In genomic region chr6:136385287-136385686, GRCm38 (mm10) we compare ENCODE assay signal across 12 mouse cellular contexts. TPM values are rescaled to one million over a fixed set of nuclear protein-coding genes. Genes with fewer than 3 reads are reported as not detected.
DNase-seq lines count a peak whose midpoint lies in the region; ATAC-seq and TF ChIP-seq lines count a peak whose summit lies in the region.
"Had no signal": no experiment of that assay in that cellular context is flagged by ENCODE, and none has a peak within 500 bp of the region (broad histone marks: within the 10 kb centered on the region; RNA-seq: fewer than 3 reads in every experiment).

No protein-coding gene starts in this region.

- ATAC-seq in lung, postnatal 0 days = no peak
- no peak for ATAC-seq in stomach, postnatal 0 days (ENCODE audit: low FRiP score, low TSS enrichment)
- ATAC-seq: hindbrain, embryonic 16.5 days had no signal

- intact Hi-C loops in heart, adult 2 months (cut with DNase I) = no loop called here

- no peak for TF ChIP-seq EP300 in heart, adult 2 months (IDR thresholded peaks at IDR 0.05; ENCODE audit: insufficient read depth, low read depth, low read length)
- TF ChIP-seq EP300 in lung, postnatal 0 days (IDR thresholded peaks at IDR 0.05) = no peak
- TF ChIP-seq EP300 in stomach, postnatal 0 days (optimal IDR thresholded peaks at IDR 0.05) = no peak

- H3K36me3 ChIP-seq in heart, adult 2 months (ENCODE audit: control insufficient read depth, insufficient read depth, low read length) = no peaks in the 10 kb centered on the region
- no peaks in the 10 kb centered on the region for H3K36me3 ChIP-seq in heart, embryonic 10.5 days
- no peaks in the 10 kb centered on the region for H3K36me3 ChIP-seq in lung, postnatal 0 days (ENCODE audit: insufficient read depth, low read length)
- no peaks in the 10 kb centered on the region for H3K36me3 ChIP-seq in stomach, postnatal 0 days (ENCODE audit: control insufficient read depth, insufficient read depth, low read length)
- H3K36me3 ChIP-seq: limb, embryonic 15.5 days had no signal

- no peak for DNase-seq in heart, adult 2 months
- no peak for DNase-seq in heart, embryonic 10.5 days (ENCODE audit: low spot score)
- DNase-seq in lung, postnatal 0 days (ENCODE audit: low spot score) = no peak
- no peak for DNase-seq in lung, postnatal 10 days
- DNase-seq in brain, embryonic 14.5 days (ENCODE audit: low read depth) = no peak
- DNase-seq in stomach, postnatal 0 days (ENCODE audit: low spot score) = no peak
- no peak for DNase-seq in spleen, postnatal 36 days (ENCODE audit: low spot score in 2 of 2)
- no peak for DNase-seq in yolk sac, embryonic 10.5 days (ENCODE audit: low spot score)
- DNase-seq: cerebellum, postnatal 36 days had no signal

- no peak for TF ChIP-seq POLR2A in heart, adult 2 months (IDR thresholded peaks at IDR 0.05; ENCODE audit: insufficient read depth, low read depth, low read length)
- no peak for TF ChIP-seq POLR2A in brain, embryonic 14.5 days (IDR thresholded peaks at IDR 0.05; ENCODE audit: borderline replicate concordance, extremely low read depth, insufficient read depth, insufficient read length, poor library complexity, severe bottlenecking)

- H3K27me3 ChIP-seq in heart, adult 2 months (ENCODE audit: control insufficient read depth, insufficient read depth, low read length) = no peaks in the 10 kb centered on the region
- H3K27me3 ChIP-seq in heart, embryonic 10.5 days (ENCODE audit: insufficient read depth, poor library complexity, severe bottlenecking) = no peaks in the 10 kb centered on the region
- H3K27me3 ChIP-seq in lung, postnatal 0 days (replicated peaks; ENCODE audit: insufficient read depth, low read length) = no peaks in the 10 kb centered on the region
- no peaks in the 10 kb centered on the region for H3K27me3 ChIP-seq in stomach, postnatal 0 days (ENCODE audit: control insufficient read depth, insufficient read depth, low read length)
- H3K27me3 ChIP-seq: limb, embryonic 15.5 days had no signal

- H3K9me3 ChIP-seq in heart, embryonic 10.5 days = no peaks in the 10 kb centered on the region
- H3K9me3 ChIP-seq in lung, postnatal 0 days (ENCODE audit: low read length) = no peaks in the 10 kb centered on the region
- H3K9me3 ChIP-seq in stomach, postnatal 0 days (ENCODE audit: control insufficient read depth, low read length) = no peaks in the 10 kb centered on the region
- H3K9me3 ChIP-seq: limb, embryonic 15.5 days had no signal

- no peak overlapping the region for H3K9ac ChIP-seq in heart, adult 2 months (ENCODE audit: low read depth, low read length)
- no peak overlapping the region for H3K9ac ChIP-seq in lung, postnatal 0 days (replicated peaks; ENCODE audit: low read depth)
- H3K9ac ChIP-seq in stomach, postnatal 0 days (ENCODE audit: low read length) = no peak overlapping the region
- H3K9ac ChIP-seq: limb, embryonic 15.5 days had no signal

- no peak overlapping the region for H3K4me3 ChIP-seq in heart, adult 2 months
- no peak overlapping the region for H3K4me3 ChIP-seq in heart, embryonic 10.5 days
- no peak overlapping the region for H3K4me3 ChIP-seq in lung, postnatal 0 days (ENCODE audit: low read depth, low read length)
- no peak overlapping the region for H3K4me3 ChIP-seq in stomach, postnatal 0 days (ENCODE audit: low read depth, low read length)
- H3K4me3 ChIP-seq: limb, embryonic 15.5 days; myocyte had no signal

- TF ChIP-seq CTCF in heart, adult 2 months (IDR thresholded peaks at IDR 0.05) = peak; percentile 26; the same call in 1 of the 2 replicates
- TF ChIP-seq CTCF in lung, postnatal 0 days (IDR thresholded peaks at IDR 0.05) = peak; percentile 48
- TF ChIP-seq CTCF in brain, embryonic 14.5 days (IDR thresholded peaks at IDR 0.05; ENCODE audit: borderline replicate concordance, extremely low read depth, insufficient read depth, insufficient read length) = peak; percentile 49
- peak; percentile 55 for TF ChIP-seq CTCF in stomach, postnatal 0 days (IDR thresholded peaks at IDR 0.05; ENCODE audit: low read depth)

- no peak overlapping the region for H3K4me2 ChIP-seq in lung, postnatal 0 days (replicated peaks; ENCODE audit: low read depth, low read length)
- H3K4me2 ChIP-seq in stomach, postnatal 0 days (replicated peaks; ENCODE audit: low read depth) = no peak overlapping the region
- H3K4me2 ChIP-seq: limb, embryonic 15.5 days had no signal

- WGBS in heart, adult 2 months = 70% methylated on average over 7 of the region's 7 CpGs
- WGBS in heart, embryonic 10.5 days = 67% methylated on average over 7 of the region's 7 CpGs
- 77% methylated on average over 7 of the region's 7 CpGs for WGBS in lung, postnatal 0 days
- 82% methylated on average over 7 of the region's 7 CpGs for WGBS in stomach, postnatal 0 days

- H3K27ac ChIP-seq in heart, adult 2 months = no peak overlapping the region
- no peak overlapping the region for H3K27ac ChIP-seq in heart, embryonic 10.5 days
- no peak overlapping the region for H3K27ac ChIP-seq in lung, postnatal 0 days (ENCODE audit: low read length)
- no peak overlapping the region for H3K27ac ChIP-seq in stomach, postnatal 0 days (replicated peaks)
- H3K27ac ChIP-seq: limb, embryonic 15.5 days had no signal

- no peaks in the 10 kb centered on the region for H3K4me1 ChIP-seq in heart, adult 2 months (ENCODE audit: control insufficient read depth, insufficient read depth, low read length)
- H3K4me1 ChIP-seq in heart, embryonic 10.5 days = no peaks in the 10 kb centered on the region
- H3K4me1 ChIP-seq in lung, postnatal 0 days (ENCODE audit: insufficient read depth, low read depth, low read length) = no peaks in the 10 kb centered on the region
- H3K4me1 ChIP-seq in stomach, postnatal 0 days (replicated peaks; ENCODE audit: control insufficient read depth, insufficient read depth) = no peaks in the 10 kb centered on the region
- H3K4me1 ChIP-seq: limb, embryonic 15.5 days had no signal

- no peaks in the 10 kb centered on the region for H3K79me2 ChIP-seq in heart, adult 2 months (replicated peaks; ENCODE audit: control insufficient read depth, insufficient read depth, low read length)

RNA-seq across cellular contexts. Expression of gene E330021D16Rik, which starts 30.1 kb away (rescaled TPM):
- not detected for total RNA-seq in heart, adult 2 months (2021)
- polyA plus RNA-seq in heart, adult 2 months (2012; rRNA removed) = not detected in 2 replicates
- polyA plus RNA-seq in heart, embryonic 10.5 days (2016; fragmentation: Nextera tagmentation; extraction: Ambion mirVana) = 0.11 TPM in 1 of 2 replicates, not detected in the other
- polyA plus RNA-seq in lung, postnatal 0 days (2015; fragmentation: Nextera tagmentation; extraction: Ambion mirVana) = 0.11 and 0.12 TPM in 2 replicates
- polyA plus RNA-seq in brain, embryonic 14.5 days (2012; rRNA removed) = not detected in 2 replicates
- 0.05 TPM in 1 of 2 replicates, not detected in the other for polyA plus RNA-seq in stomach, postnatal 0 days (2015; fragmentation: Nextera tagmentation; extraction: Ambion mirVana)
- polyA plus RNA-seq: hindbrain, embryonic 16.5 days; limb, embryonic 15.5 days; myocyte had no signal

RNA-seq across cellular contexts. Expression of gene Gm8994, which starts 57.9 kb away (rescaled TPM):
- not detected for total RNA-seq in heart, adult 2 months (2021)
- polyA plus RNA-seq in heart, adult 2 months (2012; rRNA removed) = not detected in 2 replicates
- polyA plus RNA-seq in heart, embryonic 10.5 days (2016; fragmentation: Nextera tagmentation; extraction: Ambion mirVana) = not detected in 2 replicates
- polyA plus RNA-seq in lung, postnatal 0 days (2015; fragmentation: Nextera tagmentation; extraction: Ambion mirVana) = not detected in 2 replicates
- polyA plus RNA-seq in brain, embryonic 14.5 days (2012; rRNA removed) = not detected in 2 replicates
- not detected in 2 replicates for polyA plus RNA-seq in stomach, postnatal 0 days (2015; fragmentation: Nextera tagmentation; extraction: Ambion mirVana)
- polyA plus RNA-seq: hindbrain, embryonic 16.5 days; limb, embryonic 15.5 days; myocyte had no signal
